Mouse (Mus musculus): ENCODE data around the gene Grm6.

DNA sequence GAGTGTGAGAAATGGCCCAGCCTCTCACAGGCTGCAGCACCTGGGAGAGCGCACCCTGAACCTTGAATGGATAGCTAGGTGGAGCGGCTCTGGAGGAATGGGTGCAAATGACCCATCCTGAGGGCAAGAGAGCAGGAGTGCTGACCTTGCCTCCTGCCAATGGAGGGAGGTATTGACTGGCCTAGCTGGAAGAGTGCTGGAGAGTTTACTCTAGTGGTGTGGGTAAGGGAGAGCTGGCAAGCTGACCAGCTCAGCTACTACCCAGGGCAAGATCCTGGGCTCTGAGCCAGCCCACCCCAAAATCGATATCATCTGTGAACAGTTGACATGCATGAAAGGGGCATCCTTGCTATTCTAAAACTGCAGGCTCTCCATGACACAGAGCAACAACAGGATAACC, 4.5 kb upstream of the Grm6 start:
- TF ChIP-seq CTCF (IDR thresholded peaks at IDR 0.05; ENCODE audit: low read depth) (no peak), EP300 (IDR thresholded peaks at IDR 0.05; ENCODE audit: low read depth) (no peak)

Measured in heart, postnatal 0 days (tissue).